Mouse (Mus musculus): ENCODE data around the gene Cngb1.

DNA sequence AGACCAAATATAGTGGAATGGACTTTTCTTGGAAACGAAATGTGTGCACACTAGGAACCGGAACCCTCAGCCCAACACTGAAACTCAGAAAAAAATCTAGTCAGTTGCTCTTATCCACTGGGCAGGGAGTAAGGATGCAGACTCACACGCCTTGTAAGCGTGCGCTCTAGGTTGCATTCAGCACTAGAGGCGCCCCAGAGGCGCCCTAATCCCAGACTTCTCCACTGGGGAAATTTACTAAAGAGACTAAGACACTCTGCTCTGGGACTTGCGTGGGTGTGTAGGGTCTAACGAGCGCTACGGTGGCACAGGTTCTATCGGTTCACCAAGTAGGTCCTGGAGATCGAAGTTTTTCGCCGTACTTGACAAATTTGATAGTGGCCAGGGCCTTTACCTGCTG is 45.1 kb upstream of the Cngb1 start:
- no peak for TF ChIP-seq TAL1 (IDR thresholded peaks at IDR 0.05; ENCODE audit: low read length)
- no peak for TF ChIP-seq GATA1 (IDR thresholded peaks at IDR 0.05; ENCODE audit: low read length)

Measured in erythroblast, embryonic 14.5 days (primary cell).